Mouse (Mus musculus): ENCODE data around the gene Snrnp70.

GRCm38 (mm10) chr7:45361243-45361804 is 34.2 kb downstream of the Snrnp70 start:
- TF ChIP-seq EP300 (IDR thresholded peaks at IDR 0.05; ENCODE audit: low read depth) (no peak), CTCF (IDR thresholded peaks at IDR 0.05; ENCODE audit: low read depth) (no peak)

All from liver, postnatal 0 days (tissue).